Mouse (Mus musculus) spleen, postnatal 10 days (tissue): Measurements from ENCODE around the gene Tk1.
A peak's percentile ranks its signal among the peaks of the same experiment; 100 is the strongest.
"Not testable (repeated sequence)": the region's sequence is repeated elsewhere in the genome, so short reads cannot be mapped to it uniquely, and the experiment has no call there.

Experiments used
- DNase-seq, 2 experiments: peaks; one replicate each; pipeline ENCODE4 v3.0.0; 2021 to 2022; ENCODE audit warnings: low spot score in 2 of 2

Tk1 gene

DNA sequence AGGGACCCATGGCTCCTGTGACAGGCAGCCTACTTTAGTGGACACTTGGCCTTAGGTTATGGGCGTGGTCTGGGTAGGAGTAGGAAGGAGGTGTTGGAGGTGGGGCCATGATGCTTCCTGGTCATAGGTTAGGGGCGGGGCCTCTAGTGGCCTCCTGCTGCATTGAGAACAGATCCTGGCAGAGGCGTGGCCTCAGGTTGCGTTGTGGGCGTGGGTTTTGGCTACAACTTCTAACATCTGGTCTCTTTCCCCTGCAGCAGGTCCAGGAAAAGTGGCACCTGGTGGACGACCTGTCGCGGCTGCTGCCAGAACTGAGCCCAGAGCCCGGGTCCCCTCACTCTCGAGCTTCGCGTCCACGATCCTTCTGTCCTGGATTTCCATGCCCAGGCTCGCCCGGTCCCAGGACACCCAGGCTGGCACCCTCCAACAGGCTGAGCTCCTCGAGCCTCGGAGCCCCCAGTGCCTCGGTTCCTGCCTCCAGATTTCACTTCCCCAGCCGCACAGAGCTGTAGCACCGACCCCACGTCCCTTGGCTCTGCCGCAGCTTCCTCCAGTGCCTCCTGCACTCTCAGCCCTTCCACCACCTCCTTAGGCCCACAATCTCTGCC lies 33.5 kb downstream of the Tk1 start:
- DNase-seq = peak; percentile 71 to 92

DNA sequence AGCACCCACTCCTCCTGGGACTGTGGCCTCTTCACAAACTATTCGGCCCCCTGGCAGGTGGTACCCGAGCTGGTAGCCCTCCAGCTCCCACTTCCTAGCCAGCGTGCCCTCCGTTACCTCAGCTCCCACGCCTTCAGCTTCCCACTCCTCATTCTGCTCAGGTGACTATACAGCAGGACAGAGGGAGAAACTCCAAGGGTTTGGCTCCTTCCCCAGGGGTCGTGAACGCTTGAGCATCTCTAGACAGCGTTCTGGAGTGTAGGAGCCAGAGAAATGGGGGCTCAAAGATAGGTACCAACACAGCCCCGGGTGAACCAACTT lies 34.5 kb downstream of the Tk1 start:
- DNase-seq = no peak

DNA sequence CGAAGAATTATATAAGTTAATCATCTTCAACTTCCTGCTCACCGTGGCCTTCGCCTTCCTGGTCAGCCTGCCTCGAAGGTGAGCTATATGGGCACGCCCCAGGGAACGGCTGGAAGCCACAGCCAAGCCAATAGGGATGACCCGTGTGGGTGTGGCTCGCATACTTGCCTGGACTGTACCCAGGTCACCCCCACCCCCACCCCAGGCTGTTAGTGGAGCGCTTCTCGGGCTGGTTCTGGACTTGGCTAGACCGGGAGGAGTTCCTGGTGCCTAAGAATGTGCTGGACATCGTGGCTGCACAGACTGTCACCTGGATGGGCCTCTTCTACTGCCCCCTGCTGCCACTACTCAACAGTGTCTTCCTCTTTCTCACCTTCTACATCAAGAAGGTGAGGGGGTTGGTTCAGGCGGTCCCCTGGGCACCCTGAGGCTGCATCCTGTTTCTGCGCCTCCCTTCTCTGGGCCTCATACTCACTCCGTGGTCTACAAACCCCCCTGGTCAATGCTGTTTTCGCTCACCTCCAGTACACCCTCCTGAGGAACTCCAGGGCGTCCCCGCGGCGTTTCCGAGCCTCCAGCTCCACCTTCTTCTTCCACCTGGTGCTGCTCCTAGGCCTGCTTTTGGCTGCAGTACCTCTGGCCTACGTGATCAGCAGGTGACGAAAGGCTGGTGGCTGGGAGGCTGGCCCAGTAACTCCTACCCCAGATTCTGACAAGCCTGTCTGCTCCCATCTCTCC lies 35.0 kb downstream of the Tk1 start:
- peak; percentile 51 to 75 for DNase-seq

DNA sequence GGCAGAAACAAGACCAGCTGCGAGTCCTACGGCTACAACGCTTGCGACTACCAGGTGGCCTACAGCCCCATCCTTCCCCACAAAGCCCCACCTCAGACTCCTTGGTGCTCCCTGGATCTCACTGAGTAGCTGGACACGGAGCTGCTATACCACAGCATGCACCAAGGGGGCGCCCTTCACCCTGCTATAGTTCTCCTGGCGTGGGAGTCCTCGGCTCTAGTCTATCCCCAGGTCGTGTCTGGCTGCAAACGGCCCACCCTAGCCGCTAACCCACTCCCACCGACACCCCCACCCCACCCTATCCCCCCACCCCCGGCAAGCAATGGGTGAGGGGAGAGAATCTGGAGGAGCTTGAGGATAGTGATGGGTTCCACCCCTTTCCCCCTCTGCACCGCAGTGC lies 35.6 kb downstream of the Tk1 start:
- peak; percentile 80 to 86 for DNase-seq

DNA sequence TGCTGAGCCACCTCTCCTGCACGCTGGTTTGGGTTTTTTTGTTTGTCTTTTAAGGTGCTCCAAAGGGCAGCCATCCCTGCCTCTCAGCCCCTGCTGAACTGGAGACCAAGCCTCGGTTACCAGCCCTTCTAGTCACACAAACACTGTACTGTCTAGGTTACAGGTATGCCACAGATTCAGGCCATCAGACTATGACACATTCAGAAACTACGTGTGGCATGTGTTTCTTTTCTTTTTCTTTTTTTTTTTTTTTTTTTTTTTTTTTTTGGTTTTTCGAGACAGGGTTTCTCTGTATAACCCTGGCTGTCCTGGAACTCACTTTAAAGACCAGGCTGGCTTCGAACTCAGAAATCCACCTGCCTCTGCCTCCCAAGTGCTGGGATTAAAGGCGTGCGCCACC lies 37.4 kb downstream of the Tk1 start:
- not testable (repeated sequence) for DNase-seq

DNA sequence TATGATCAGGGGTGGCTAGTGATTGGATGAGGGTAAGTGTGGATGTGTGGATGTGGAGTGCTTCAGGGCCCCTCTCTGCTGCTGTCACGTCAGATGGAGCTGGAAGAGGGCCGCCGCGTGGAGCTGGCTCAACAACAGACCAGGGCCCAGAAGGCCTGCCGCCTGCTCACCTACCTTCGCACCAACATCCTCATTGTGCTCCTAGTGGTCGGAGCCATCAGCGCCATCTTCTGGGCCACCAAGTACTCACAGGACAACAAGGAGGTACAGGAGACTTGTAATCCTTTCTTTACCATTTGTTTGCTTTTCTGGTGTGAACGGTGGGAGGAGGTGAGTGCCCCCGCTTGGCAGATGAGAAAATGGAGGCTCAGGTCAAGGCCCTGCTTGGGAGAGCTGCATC lies 39.6 kb downstream of the Tk1 start:
- DNase-seq = peak; percentile 62 to 86

DNA sequence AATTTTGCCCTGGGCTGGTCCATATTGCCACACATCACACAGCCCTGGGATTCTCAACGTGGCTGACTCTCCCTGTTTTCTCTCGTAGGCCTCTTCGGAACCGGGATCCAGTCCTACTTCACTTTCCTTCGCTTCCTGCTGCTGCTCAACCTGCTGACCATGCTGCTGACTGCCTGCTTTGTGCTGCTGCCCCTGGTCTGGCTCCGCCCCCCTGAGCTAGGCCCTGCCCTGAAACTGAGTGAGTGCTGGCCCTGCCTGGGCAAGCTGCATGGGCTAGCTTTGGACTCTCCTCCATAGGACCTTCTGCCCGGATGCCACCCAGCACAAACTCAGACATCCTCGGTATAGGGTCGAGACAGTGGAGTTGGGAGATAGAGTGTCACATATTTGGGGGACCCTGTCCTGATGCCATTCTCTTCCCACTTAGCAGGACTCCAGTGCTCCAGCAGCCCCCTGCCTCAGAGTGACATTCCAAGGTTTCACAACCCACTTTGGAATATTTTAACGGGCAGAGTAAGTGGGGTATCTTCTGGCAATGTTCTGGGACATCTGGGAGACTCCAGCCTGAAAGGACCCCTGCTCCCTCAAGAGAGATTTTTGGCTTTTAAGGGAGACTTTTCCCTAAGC lies 42.1 kb downstream of the Tk1 start:
- DNase-seq = peak; percentile 73 to 86

DNA sequence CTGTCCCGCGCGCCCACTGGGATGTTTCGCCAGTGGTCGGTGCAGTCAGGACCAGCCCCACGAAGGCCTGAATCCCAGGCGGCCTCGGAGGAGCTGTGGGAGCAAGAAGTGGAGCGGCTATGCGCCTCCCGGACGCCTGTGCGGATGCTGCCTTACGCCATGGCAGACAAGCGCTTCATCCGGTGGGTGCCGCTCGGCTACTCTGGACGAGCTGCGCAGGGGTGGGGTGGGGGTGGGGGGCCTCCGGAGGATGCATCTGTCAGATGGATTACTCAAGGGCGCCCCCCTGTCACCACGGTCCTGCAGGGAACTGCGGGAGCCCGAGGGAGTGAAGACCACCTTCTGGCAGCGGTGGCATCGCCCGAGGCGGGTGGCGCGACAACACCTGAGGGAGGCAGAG lies 42.8 kb downstream of the Tk1 start:
- peak; percentile 87 to 88 for DNase-seq

DNA sequence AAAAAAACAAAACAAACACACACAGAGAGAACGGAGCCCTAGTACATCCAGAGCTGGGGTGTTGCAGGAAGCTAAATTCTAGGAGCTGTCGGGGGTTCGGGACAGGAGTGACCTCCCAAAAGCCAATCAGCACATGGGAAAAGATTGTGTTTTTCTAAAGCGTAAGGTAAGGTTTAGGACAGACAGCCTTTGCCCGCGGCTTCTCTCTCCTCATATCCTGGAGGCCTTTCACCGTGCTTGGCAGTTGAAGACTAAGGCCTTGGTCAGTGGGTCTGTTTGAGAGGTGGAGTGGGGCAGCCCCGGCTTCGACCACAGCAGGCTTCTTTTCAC lies 43.2 kb downstream of the Tk1 start:
- DNase-seq = no peak

DNA sequence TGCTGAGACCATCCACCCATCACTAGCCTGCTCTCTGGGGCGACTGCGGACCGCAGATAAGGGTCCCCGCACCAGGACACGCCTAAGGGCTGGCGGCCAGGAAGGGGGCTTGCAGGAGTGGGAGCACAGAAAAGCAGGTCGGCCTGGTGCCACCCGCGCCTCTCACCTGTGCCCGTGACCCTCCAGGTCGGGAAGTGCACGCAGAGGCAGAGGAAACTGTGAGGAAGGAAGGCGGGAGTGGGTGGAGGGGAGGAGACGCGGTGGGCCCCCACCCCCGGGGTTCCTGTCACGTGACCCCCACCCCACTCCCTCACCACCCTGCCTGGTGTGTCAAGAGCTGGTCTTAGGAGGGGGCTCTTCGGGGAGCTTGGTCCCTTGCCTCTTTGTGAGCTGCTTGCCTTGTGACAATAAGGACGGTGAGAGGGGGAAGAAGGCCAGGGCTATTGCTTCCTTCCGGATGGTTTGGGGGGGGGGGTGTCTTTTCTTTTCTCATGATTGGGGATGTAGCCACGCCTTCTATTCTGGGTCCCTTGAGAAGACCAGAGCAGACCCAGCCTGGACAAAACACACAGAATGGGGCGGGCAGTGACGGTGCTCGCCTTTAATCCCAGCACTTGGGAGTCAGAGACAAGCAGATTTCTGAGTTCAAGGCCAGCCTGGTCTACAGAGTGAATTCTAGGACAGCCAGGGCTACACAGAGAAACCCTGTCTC lies 43.7 kb downstream of the Tk1 start, which contains the start of the genes Tmc8 and Tmc6:
Gene Tmc8 (plus strand): TSS at position 84 of the 712 bp plus-strand sequence.
Gene Tmc6 (minus strand): TSS at position 206 of the 712 bp plus-strand sequence.
- peak; percentile 83 to 86 for DNase-seq

DNA sequence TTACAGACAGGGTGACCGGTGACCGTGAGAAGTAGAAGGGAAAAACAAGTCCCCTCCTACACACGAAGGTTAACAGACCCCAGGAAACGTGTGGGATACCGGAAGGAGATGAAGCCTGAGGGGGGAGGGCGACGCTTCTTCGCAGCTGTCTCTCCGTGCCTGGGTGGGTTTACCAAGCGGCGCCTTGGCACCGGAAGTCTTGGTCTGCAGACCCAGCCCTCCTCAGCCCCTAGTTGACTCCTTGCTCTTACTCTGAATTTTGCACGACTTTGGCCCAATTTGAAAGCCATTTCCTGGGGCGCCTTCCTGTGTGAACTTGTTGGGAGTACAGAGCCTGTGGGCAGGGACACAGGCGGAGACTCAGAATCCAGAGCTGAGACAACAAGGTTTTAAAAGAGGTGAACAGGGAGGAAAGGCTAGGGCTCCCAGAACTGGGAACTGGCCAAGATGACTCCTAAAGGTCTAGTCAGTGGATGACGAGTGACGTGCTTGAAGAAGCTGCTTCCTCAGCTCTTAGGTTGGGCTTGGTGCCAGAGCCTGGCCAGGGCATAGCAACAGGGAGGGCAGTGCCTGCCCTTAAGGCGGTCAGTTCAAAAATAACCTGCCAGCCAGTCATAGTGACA lies 44.6 kb downstream of the Tk1 start:
- peak; percentile 79 to 86 for DNase-seq

DNA sequence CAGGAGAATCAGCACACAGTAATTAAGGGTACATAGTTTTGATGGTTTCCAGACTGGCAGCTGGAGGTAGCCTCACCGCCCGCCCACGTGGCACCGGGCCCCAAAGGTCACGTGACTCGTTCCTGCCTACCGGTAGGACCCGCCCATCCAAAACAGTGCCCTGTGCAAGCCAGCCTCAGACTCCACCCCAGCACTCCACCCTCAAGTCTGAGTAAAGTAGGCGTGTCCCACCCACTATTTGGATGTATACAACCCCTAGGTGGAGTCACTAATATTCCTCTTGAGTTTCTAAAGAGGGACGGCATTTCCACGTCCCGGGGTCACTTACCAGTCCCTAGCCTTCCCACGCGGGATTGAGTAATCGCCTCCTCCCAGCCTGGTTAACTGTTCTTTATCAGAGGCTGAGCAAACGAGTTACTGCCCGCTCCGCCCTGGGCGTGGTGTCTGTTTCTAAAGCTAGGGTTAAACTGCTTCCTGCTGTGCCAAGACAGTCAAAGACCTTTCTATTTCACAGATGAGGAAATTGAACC lies 45.2 kb downstream of the Tk1 start:
- peak; percentile 91 to 97 for DNase-seq

DNA sequence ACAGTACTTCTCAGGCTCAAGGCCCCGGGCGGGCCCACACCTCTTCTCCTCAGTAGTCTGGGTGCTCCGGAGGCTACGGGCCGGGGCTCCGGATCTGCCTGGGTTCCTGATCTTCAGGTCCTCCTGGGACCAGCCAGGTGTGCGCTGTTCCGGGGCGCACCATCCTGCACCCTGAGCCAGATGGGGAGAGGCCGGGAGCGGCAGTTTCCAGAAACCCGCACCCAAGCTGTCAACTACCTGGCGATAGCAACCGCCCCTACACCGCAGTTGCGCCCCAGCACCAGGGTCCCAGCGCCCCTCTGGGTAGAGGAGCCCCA lies 45.7 kb downstream of the Tk1 start:
- DNase-seq = no peak

DNA sequence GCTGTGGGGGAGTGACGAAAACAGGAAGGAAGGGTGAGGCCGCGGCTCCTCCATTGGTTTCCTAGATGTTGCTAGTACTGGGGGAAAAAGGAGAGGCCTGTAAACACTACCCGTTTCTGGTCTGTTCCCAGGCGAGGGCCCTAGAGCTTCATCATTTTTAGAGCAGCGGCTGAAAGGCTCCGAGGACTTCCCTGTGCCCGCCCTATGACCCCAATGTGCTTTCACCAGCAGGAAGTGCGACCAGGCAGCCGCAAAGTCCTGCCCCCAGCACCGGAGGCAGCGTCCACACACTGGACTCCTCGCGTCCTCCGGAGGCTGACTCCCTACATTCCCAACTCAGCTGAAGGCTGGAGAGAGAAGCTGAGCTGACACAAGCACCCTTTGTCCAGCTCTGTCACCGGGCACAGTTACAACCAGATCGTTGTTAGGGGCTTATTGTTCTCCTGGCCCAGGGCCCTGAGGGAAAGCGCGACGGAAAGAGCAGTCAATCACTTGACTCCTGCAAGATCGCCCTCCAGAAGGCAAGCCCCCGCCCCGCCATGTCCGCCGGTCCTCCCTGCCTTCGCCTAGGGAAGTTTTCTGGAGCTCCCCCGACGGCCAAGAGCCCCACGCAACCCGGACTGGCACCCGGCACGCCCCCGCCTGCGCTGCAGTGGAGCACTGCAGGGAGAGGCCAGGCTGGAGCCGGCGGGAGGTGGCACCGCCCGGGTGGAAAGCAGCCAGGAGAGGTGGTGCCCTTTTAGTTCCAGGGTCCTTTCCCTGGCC lies 46.3 kb downstream of the Tk1 start:
- peak; percentile 74 to 84 for DNase-seq

DNA sequence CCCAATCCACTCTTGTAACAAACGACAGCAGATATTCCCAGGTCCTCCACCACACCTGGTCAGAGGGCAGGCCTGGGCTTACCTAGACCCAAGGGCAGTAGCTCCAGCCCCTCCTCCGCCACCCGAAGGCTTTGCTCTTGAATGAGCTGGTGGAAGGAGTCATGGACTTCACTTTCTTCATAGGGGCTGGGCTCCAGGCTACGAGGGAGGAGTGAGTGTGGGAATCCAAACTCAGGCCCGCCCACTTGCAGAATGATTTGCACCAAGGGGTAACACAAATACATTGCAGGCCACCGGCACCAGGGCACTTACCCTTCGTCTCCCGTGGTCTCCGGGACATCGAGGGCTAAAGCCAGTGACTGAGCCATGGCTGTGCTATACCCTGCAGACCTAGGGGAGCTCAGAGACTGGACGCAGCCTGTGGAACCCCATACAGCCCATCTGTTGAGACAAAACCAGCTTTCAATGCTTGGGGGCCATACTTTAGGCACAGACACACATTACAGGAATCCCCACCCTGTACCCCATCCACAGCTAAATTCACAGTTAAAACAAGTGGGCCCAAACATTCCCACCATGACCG lies 47.0 kb downstream of the Tk1 start:
- DNase-seq = peak; percentile 52 to 76

DNA sequence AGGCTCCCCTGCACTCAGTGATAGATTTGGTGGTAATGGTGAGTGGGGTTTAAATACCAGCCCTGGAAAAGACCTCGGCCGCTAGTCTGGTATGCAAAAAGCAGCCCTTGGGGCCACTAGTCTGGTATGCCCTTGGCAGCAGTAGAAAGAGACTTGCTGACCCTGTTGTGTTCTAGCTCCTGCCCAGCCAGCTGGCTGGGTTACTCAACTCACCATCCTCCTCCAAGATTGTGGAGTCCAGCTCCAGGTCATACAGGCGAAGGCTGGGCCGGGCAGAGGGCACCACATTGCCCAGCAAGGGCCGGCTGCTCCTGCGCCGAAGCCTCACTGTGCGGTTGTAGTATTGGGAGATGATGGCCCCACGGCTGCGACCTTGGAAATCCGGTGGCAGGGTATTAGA lies 47.9 kb downstream of the Tk1 start:
- no peak for DNase-seq

DNA sequence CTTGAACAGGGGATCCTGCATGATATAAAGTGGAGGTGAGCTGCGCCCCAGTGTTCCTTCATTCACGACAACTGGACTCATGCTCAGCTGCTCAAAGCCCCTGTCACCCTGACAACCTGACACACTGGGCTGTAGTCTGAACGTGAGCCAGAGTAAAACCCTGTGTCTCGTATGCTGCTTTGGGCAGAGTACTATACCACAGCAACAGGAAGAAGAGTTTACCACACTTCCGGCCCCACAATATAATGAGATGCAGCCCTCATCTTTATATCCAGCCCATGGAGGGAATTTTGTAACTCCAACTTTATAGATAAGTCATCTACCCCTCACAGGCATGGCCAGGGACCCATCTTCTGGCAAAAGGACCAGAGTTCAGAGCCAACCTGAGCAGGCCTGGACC lies 48.8 kb downstream of the Tk1 start:
- no peak for DNase-seq

DNA sequence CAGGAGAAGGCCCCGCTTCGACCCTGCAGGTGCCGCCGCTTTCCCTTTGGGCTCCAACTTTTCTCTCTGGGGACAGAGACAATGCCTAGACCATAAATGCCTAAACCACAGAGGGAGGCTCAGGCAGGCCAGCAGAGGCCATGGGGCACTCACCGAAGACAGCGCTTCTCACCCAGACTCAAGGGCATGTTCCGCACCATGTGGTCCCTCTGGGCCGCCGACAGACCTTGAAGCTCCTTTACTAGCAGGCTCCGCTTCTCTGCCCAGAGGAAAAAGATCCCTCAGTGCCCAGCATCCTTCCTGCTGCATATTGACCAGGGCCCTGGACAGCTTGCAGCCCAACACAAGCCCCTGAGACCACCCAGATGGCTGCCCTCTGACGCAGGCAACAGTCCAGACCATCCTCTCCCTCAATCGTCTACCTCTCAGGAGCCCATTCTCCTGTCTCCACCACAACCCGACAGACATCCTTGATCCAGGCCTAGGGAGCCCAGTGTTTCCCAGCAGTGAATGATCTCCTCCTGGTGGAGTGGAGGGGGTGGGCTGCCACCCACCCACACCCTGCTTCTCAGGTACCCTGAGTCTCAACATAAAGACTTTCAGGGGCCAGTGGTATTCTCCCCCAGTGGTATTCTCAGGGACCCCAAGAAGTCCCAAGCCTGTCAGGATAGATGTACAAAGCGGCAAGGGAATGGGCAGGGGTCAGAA lies 49.7 kb downstream of the Tk1 start:
- DNase-seq = no peak

DNA sequence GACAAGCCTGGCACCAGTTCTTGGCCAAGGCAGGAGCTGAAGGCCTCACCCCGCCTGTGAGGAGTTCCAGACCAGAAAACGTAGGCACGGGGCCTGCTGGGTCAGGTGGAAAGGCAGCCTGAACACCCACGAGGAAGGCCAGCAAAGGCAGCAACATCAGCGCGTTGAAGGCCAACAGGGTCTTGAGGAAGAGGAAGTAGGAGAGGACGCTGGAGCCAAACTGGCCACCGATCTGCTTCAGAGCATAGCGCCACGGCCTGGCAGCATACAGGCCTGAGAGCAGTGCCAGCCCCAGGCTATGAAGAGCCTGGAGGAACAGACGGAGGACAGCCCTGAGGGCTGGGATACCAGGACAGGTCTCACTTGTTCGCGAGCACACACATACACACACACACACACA lies 50.4 kb downstream of the Tk1 start:
- DNase-seq = no peak

DNA sequence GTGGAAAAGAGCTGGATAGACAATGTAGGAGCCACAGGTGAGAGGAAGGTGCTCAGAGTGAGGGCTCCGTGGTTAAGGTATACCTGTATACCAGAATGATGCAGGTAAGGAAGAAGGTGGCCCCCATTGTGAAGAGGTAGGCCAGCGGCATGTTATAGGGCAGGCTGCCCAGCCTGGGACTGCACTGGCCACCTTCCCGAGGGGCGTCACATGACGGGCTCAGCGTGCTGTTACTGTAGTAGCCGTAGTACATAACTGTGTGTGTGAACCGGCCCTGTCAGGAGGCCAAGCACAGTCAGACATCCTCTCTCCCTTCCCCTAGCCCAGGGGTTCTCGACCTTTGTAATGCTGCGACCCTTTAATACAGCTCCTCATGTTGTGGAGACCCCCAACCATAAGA lies 51.0 kb downstream of the Tk1 start:
- DNase-seq = no peak
